Mouse (Mus musculus) cerebellum, postnatal 4 days (tissue): ENCODE results near the gene Mettl8.

Experiments
- DNase-seq, 2 experiments: peaks; one replicate each; pipeline ENCODE4 v3.0.0; 2022; ENCODE audit warnings: low spot score in 2 of 2, mixed read lengths in 1 of 2

Gene Mettl8

DNA sequence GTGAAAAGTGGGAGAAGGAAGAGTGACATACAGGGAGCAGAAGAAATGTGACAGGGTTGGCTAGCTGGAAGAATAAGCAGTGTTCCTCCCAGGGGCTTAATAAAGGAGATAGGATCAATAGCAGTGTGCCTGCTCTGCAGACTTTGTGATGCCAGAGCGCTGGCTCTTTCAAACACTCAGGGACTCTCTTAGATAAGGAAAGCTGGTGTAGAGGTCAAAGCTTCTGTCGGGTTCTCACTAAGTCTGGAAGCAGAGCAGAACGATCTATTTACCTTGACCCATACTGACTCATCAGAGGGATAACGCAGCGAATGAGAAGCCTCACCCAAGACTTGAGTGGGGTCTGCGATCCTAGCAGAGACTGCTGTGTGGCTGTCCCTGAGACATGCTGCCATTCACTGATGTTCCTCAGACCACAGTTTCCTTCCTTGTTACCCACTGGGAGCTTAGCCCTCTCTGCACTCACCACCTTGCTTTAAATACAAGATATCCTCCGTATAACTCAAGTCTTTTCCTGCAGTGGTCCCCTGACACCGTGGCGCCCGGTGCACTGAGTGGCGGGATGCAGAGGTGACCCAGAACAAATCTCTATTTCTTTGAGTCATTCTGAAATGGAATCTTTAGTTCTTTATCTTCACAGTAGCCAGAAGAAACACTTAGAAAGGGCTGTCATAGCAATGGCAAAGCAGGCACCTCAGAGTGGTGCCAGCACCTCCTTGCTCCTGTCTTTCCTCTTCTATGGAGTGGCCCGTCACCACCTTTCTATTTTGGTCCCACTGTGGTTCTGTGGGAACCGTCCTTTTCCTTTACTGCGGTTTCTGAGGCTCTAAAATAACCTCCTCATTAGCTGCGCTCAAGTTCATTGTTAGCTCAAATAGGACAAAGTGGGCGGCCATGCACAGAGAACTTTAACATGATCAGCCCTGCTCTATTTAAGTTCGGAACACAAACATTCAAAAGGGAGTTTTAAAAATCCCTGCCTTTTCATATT lies 65.9 kb downstream of the Mettl8 start:
- no peak for DNase-seq

DNA sequence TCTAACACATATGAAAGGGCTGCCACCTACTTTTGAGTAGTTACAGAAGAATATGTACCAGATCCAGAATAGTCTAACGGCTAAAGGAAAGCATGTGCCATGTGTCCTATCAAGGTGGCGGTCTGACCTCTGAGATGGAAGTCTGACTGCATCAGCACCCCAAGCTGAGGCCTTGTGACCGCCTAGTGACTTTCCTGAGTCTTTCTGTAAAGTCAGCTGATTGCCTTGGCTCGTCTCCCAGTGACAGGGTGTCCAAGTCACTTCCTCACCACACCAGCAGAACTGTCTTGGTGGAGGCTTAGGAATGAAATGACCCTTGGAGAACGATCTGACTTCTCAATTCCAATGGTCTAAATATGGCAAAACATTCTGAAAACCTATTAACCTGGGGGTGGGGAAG lies 77.1 kb downstream of the Mettl8 start:
- DNase-seq: no peak

DNA sequence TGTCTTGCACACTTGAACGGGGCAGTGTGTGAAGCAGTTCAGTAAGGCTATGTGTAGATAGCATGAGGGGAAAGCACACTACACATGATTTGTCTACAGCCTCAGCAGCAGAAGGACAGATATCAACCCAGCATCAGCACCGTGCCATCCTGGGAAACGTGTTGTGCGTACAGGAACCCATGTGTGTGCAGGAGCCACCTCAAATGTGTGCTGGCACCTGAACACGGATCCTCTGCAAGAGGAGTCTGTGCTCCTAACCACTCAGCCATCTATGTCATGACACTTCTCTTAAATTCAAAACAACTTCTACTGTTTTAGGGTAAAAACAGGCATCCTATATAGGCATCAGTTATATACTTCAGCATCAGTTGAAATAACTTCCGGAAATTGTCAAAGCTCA lies 80.6 kb downstream of the Mettl8 start:
- no peak for DNase-seq

DNA sequence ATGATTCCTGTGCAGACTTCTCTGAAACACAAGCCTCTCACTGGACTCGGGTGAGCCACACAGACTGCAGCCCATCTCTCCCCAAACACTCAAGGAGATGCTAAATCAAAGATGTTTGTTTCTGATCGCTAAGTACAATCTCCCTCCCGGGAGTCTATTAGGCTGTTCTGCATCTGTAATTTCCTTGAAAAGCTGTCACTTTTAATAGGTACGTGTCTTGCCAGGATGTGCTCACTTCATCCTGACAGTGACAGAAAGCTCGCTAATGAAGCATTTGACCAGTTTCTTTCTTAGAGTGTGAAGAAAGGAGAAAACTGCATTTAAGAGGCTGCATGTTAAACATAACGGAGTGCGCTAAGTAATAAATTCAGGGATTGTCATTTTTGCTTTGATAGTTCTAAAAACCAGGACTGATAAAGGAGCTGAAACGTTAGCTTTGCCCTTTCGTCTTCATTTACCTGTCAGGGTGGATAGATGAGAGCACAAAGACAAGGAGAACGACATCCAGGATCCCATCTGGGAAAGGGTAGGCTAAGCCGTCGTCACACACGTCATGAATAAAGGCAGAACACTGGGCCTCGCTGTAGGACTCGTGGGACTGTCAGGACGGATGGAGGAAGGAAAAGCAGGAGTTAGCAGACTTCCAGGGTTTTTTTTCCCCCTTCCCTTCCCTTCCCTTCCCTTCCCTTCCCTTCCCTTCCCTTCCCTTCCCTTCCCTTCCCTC lies 82.4 kb downstream of the Mettl8 start:
- no peak for DNase-seq

DNA sequence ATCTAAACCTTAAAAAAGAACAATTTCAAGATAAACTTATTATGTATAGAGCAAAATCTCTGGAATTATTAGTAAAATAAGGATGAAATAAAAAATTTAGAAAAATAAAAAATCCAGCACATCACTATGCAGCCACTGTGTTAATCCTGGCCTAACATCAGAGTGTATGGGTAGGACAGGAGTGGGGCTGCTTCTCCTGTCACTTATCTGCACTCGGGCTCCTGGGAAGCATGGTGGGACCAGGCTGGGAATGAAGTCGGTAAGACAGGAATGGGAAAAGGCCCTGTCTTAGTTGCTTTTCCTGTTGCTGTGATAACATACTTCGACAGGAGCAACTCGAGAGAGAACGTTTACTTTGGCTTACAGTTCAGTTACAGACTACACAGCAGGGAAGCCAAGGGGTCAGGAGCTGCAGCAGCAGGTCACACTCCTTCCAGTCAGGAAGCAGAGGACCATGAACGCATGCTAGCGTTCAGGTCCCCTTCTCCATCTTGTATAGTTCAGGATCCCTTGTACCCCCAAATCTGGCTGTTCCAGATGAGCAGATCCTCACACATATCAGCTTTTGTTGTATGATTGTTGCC lies 85.1 kb downstream of the Mettl8 start:
- no peak for DNase-seq

DNA sequence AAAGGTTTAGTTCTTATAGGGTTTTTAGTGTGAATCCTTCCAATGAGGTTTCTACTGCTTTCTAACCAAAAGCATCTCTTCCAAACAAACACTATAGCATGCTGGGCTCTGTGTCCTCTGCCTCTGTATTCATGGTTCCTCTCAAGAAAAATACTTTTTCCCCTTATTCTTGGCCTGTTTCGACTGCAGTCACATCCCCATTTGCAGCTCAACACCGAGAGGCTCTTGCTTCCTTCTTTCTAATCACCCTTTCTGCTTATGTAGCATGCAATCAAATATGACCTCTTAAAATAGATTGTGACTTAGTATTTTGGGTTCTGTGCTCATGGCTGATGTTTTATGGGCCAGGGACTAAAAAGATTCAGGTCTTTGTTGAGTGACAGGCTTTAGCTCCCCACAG lies 87.1 kb downstream of the Mettl8 start:
- no peak for DNase-seq

DNA sequence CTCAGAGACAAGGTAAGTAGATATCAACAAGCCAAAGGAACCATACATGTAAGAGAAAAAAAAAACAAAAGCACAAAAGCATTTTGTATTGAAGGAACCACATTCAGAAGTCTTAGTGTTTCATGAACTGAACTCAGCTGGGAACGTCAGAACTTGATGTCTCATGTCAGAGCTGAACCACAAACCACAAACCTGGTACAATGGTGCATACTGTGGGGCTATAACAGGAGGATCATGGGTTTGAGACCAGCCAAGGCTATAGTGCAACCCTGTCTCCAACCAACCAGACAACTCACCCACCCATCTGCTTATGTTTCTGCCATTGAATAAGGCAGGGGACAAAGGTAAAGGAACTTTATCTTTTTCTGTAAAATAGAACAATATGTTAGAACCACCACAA lies 88.2 kb downstream of the Mettl8 start:
- DNase-seq: no peak

DNA sequence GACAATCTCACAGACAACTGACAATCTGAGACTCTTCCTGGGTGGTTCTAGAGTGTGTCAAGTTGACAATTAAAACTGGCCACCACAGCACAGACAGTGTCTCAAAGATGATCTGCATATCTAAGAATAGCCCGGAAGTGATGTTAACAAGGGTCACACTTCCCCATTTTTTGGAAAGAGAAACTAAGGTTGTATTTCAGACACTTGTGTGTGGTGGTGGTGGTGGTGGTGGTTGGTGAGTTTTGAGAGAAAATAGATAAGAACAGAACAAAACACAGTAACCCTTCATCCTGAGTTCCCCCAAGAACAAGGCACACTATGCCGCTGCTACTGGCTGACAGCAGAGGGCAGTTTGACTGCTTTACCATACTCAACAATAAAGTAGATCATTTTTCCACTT lies 90.6 kb downstream of the Mettl8 start:
- no peak for DNase-seq

DNA sequence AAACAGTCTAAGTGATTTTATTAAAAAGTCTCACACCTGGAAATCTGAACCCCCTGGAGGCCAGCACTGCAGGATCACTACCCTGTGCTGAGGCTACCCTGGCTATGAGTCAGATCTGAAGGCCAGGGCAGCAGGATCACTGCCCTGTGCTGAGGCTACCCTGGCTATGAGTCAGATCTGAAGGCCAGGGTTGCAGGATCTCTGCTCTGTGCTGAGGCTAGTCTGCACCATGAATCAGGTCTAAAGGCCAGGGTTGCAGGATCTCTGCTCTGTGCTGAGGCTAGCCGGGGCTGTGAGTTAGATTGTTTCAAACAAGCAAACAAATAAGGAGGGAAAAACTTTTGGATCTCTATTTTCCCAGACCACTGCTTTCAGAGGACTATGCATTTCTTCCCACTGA lies 92.5 kb downstream of the Mettl8 start:
- DNase-seq: no peak

DNA sequence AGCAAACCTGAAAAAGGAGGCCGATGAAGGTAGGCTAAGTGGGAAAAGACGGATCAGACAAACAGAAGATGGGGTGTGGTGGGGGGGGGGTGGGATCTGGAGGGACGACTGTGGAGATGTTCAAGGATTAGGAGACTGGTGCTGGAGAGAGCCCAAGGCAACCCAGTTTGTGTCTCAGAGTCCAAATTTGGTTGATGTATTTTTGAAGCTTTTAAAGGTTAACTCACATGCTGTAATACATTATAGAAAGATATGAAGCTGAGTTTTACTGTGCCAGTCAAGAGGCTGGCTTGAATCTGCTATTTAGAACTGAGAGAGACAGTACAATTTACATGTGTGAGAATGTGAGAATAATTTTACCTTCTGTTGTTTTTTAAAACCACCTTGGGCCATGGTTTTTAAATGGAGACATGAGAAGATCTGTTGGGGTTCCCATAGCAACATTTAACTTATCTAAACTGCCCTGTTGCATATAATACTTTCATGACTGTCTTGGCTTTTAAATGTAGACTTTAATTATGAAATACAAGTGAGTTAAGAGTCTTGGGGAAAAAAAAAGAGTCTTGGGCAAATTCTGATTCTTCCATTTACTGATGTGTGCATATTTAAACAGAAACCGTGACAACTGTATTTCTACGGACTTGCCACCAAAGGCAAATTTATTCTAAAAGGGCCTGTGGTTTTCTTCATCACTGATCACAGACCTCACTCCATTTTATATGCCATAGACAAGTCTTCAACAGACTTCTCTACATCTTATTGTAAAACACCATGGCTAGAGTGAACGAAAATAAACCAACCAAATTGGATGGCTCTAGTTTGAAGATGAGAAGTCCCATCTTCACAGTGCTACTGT lies 94.1 kb downstream of the Mettl8 start:
- DNase-seq: no peak

DNA sequence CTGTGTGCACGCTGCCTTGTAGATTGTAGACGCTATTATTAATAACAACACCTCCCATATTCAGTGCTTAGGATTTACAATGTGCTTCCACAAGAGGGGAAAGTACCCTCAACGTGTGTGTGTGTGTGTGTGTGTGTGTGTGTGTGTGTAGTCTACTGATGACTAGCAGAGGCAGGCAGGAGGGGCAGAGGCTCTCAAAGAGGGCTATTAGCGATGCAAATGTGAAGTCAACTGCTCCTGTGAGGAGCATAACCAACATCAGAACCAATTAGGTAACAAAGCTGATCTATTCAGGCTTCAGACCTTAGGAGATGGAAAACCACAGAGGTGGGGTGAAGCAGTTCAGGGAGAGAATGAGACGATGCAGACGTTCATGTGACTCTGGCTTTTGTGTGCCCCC lies 95.3 kb downstream of the Mettl8 start:
- no peak for DNase-seq

DNA sequence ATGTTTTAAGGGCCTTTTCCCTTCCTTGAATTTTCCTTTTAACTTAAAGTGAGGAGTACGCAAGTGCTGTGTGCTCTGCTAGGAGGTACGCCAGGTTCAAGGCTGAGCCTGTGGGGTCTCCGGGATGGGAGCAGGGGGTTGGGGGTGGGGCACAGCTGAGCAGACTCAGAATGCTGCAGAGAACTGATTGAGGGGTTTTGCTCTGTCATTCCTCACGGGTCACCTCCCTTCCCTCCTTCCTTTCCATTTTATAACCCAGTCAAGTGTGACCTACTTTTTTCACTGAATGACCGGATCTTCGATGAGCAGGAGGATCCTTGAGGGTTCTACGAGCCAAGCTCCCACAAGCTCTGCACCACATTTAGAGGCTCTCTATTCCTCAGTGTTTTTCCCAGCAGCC lies 96.0 kb downstream of the Mettl8 start:
- DNase-seq: no peak

DNA sequence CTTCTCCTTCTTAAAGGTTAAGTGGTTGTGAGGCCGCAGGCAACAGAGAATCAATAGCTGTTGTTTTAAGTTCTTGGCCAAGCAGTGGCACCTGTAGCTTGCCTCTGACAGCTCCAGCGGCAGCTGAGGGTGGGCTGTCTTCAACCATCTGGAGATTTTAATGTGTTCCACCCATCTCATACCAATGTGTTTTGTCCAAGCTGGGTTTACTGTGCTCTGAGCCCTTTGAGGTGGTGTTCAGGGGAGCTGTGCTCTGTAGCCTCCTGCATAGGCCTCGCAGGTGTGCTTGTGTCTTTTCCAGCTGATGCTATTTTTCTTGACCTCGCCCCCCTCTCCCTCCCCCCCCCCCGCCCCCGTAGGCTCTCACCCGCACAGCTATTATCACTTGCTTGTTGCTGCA lies 96.8 kb downstream of the Mettl8 start:
- DNase-seq: no peak

DNA sequence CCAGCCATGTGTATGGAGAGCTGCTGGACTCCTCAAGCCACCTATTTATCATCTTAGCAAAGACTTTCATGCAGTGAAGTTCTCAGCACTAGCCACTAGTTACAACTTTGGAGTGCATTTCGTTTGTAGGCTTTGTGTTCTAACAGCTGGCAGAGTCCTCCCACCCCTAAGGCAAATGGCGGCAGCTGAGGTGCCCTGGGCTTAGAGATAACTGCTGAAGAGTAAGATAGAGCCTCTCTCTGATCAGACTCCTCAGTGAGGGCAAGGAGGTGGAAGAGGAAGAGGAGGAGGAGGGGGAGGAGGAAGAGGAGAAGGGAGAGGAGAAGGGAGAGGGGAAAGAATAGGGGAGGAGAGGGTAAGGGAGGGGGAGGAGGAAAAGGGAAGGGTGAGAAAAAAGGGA lies 101.8 kb downstream of the Mettl8 start:
- DNase-seq: no peak

DNA sequence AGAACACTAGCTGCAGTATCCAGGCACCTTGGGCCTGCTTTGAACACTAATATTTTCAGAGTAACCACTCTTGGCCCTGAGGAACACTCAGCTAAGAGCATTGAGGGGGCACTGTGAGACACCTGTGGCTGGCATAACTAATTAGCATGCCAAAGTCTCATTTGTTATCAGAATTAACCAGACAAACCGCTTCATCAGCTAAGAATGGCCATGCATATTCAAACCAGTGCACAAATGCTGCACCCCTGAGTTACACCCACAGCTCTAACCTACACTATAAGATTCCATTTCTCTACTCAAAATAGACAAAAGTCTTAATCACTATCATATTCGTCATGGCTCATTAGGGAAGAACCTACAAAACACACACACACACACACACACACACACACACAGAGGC lies 103.4 kb downstream of the Mettl8 start:
- DNase-seq: no peak

DNA sequence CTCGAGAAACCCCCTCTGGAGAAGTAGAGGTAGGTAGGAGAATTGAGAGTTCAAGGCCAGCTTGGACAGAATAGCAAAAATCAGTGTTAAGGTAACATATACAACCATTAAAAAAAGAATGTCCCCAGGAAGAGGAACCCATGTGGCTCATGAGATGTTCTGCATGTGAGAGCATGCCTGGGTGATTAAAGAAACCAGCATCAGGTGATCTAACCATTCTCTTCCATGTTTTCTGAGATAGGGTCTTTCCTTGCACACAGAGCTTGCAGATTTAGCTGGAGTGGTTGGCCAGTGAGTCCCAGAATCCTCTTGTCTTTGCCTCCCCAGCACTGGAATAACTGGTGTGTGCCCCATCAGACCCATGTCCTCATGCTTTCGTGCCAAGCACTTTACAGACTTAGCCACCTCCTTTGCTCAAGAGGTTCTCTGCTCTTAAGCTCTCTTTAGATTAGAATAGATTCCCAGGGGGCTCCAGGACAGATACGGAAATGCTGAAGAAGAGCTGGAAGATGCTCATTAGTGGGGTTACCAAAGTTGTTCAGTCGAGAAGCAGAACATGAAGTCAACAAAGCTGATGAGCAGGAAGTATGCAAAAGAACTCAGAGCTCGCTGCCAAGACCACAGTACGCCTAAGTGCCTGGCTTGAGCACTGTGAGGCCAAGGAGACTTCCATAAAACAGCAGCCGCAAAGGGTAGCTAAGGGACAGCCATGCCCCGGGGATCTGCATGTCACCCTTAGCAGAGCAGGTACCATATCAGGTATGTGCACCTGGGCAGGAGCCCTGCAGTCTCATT lies 110.7 kb downstream of the Mettl8 start:
- no peak for DNase-seq

DNA sequence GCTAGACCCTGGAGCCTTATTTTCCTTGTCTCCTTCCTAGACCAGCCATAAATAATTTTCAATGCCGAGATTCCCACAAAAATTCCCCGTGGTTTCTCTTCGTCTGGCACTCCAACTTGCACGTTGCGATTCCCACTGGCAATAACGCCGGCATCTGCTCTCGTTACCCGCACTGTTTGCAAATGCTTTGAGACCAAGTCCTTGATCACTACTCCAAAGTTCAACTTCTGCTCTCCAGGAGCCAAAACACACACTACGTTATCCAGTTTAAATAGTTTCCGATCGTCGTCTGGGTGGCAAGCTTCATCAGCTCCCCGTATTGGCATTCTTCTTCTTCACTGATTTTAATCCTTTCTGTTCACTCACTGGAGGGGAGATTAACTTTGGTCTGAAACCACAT lies 114.6 kb downstream of the Mettl8 start:
- no peak for DNase-seq

DNA sequence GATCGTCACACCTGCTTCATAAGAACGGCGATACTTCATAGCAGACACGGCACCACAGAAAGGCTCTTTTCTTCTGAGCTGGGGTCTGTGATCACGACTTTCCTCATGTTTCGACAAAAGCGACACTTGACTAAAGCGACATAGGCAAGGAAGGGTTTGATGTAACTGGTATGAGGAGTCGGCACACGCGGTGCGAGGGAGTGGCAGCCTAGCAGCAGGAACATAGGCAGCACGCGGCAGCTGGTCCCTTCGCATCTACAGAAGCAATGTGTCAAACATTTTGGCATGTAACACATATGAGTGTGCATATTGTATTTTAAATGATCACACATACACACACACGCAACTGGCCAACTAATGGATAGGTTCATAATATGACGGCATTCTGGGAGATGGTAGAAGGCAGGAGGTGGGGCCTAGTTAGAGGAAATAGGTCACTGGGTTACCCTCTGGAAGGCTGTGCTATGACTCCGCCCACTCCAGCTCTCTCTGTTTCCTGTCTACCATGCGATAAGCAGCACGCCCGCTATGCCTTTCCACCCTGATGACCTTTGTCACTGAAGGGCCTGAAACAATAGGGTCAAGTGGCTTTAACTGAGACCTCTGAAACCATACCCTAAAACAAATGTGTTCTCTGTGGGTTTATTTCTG lies 116.4 kb downstream of the Mettl8 start:
- no peak for DNase-seq

DNA sequence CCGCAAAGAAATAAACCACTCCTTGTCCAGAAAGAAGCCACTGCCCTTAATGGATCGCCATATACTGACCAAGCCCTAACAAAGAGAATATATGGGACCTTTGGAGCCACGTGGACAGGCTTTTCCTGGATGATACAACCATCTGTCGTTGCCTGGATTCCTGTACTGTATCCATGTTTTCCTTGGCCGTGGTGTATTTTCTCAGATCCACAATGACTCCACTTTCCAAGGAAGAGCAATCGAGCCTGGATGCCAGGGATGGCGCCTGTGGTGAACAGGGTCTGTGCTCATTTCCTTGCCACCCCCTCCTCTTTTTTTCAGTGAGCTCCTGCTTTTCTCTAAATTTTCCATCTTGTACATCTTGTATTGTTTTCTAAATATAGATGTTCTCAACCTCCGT lies 120.6 kb downstream of the Mettl8 start:
- DNase-seq: no peak

DNA sequence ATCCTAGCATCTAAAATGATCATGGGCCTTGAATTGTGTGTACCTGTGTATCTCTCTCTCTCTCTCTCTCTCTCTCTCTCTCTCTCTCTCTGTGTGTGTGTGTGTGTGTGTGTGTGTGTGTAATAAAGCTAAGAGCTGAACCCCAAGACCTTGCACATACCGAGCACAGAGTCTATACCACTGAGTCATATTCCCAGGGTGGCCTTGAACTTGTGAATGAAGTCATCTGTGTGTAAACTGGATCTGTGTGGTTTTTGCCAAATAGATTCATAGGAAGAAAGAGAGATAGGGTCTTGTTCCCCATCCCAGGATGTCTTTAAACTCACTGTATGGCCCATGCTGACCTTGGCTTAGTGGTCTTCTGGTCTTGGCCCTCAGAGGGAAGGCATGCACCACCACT lies 121.9 kb downstream of the Mettl8 start:
- no peak for DNase-seq
